ENCODE assay signal across 21 mouse cellular contexts in genomic region chr6:100810117-100810516, GRCm38 (mm10). TPM values are rescaled to one million over a fixed set of nuclear protein-coding genes. Genes with fewer than 3 reads are reported as not detected.
DNase-seq lines count a peak whose midpoint lies in the region; ATAC-seq lines count a peak whose summit lies in the region.
"Had no signal": no experiment of that assay in that cellular context is flagged by ENCODE, and none has a peak within 500 bp of the region (broad histone marks: within the 10 kb centered on the region; RNA-seq: fewer than 3 reads in every experiment).

No protein-coding gene starts in this region.

- no peak for ATAC-seq in midbrain, embryonic 11.5 days (ENCODE audit: low FRiP score)
- ATAC-seq: forebrain, embryonic 13.5 days; forebrain, embryonic 15.5 days; forebrain, postnatal 0 days had no signal

- no peaks in the 10 kb centered on the region for H3K9me3 ChIP-seq in midbrain, embryonic 11.5 days (ENCODE audit: control insufficient read depth, low read length)
- H3K9me3 ChIP-seq: embryonic facial prominence, embryonic 13.5 days; embryonic facial prominence, embryonic 15.5 days; forebrain, embryonic 13.5 days; forebrain, embryonic 15.5 days had no signal

- H3K9ac ChIP-seq in midbrain, embryonic 11.5 days (ENCODE audit: low read length) = no peak overlapping the region
- H3K9ac ChIP-seq: embryonic facial prominence, embryonic 13.5 days; embryonic facial prominence, embryonic 15.5 days; forebrain, embryonic 13.5 days; forebrain, embryonic 15.5 days; forebrain, postnatal 0 days had no signal

- no peaks in the 10 kb centered on the region for H3K36me3 ChIP-seq in midbrain, embryonic 11.5 days (ENCODE audit: control insufficient read depth, insufficient read depth, low read length)
- H3K36me3 ChIP-seq: embryonic facial prominence, embryonic 15.5 days; forebrain, embryonic 15.5 days had no signal

- H3K4me2 ChIP-seq in midbrain, embryonic 11.5 days = no peak overlapping the region
- H3K4me2 ChIP-seq: embryonic facial prominence, embryonic 13.5 days; embryonic facial prominence, embryonic 15.5 days; forebrain, embryonic 13.5 days; forebrain, embryonic 15.5 days had no signal

- no peaks in the 10 kb centered on the region for H3K4me1 ChIP-seq in midbrain, embryonic 11.5 days (ENCODE audit: control insufficient read depth, insufficient read depth, low read length)
- H3K4me1 ChIP-seq: embryonic facial prominence, embryonic 13.5 days; embryonic facial prominence, embryonic 15.5 days had no signal

- DNase-seq in CD4-positive helper T cell, adult 2 months (ENCODE audit: low read depth, low spot score) = peak; percentile 8
- peak; percentile 83 for DNase-seq in adipocyte (ENCODE audit: low spot score)
- peak; percentile 79 for DNase-seq in fat pad, adult 2 months (ENCODE audit: extremely low read depth, low read depth, low spot score)
- DNase-seq in midbrain, embryonic 11.5 days (ENCODE audit: low spot score, missing footprints) = no peak
- no peak for DNase-seq in cerebellum, adult 9-11 months
- no peak for DNase-seq in frontal cortex, postnatal 36 days (ENCODE audit: low spot score in 2 of 2)
- DNase-seq: adrenal gland, adult 8-10 months; adrenal gland, postnatal 14 days; adrenal gland, postnatal 36 days; cerebellum, adult 11 months; cerebellum, adult 18-20 months; cerebellum, adult 8-10 months; cerebellum, postnatal 14 days; cerebellum, postnatal 36 days; embryo, embryonic 11 days; forebrain, postnatal 0 days had no signal

- whole genome bisulfite sequencing in midbrain, embryonic 11.5 days = 88% methylated on average over 4 of the region's 4 CpGs

- H3K4me3 ChIP-seq in midbrain, embryonic 11.5 days (ENCODE audit: low read depth, low read length) = no peak overlapping the region
- H3K4me3 ChIP-seq: embryonic facial prominence, embryonic 13.5 days; embryonic facial prominence, embryonic 15.5 days; erythroblast, embryonic 14.5 days; forebrain, embryonic 13.5 days; forebrain, embryonic 15.5 days had no signal

- no peaks in the 10 kb centered on the region for H3K27me3 ChIP-seq in midbrain, embryonic 11.5 days (ENCODE audit: control insufficient read depth, insufficient read depth, low read length)
- H3K27me3 ChIP-seq: embryonic facial prominence, embryonic 13.5 days; embryonic facial prominence, embryonic 15.5 days; forebrain, embryonic 13.5 days; forebrain, embryonic 15.5 days had no signal

- no peak overlapping the region for H3K27ac ChIP-seq in midbrain, embryonic 11.5 days (ENCODE audit: low read depth, low read length)
- H3K27ac ChIP-seq: embryonic facial prominence, embryonic 13.5 days; embryonic facial prominence, embryonic 15.5 days; forebrain, embryonic 13.5 days; forebrain, embryonic 15.5 days had no signal

RNA-seq across cellular contexts. Expression of gene Ppp4r2, which starts 23.3 kb away (rescaled TPM):
- polyA plus RNA-seq in midbrain, embryonic 11.5 days (2014; fragmentation: Nextera tagmentation; extraction: Ambion mirVana) = 40.0 TPM in 2 replicates

Comparison
In these comparisons a context has a peak if more than half of its experiments do, and no peak if none do; other contexts are left out.
1. DNase-seq: peak in CD4-positive helper T cell, adult 2 months (single experiment), adipocyte (single experiment) and fat pad, adult 2 months (single experiment); none in midbrain, embryonic 11.5 days (single experiment), cerebellum, adult 9-11 months (single experiment) and frontal cortex, postnatal 36 days (0 of 2).